Mouse (Mus musculus): ENCODE measurements around the gene Ccdc160.

The Ccdc160 gene

DNA sequence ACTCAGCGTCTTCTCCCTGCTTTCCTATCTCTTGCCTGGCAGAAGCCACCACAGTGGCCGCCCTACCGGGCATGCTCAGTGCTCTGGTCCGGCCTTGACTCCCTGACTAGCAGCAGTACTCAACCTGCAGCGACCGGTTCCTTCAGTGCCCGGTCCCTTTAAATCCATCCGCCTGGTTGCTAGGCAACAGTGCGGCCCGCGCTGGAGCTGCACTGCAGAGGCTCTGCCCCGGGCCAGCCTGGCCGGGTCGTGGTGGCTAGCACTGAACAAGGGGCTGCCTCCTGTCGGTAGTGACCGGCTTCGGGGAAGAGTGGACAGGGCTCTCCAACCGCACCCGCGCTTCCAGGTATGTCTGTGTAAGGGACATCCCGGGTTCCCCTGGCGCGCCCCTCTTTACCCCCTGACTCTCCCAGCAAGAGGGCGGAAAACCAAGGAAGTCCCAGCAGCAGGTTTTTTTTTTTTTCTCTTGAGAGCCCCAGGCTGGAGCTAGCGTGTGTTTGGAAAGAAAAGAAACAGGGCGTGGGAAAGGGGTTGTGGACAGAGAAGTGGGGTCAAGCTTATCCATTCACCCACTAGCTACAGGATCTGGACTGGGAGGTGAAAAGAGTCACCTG, at the start of gene Ccdc160:
TSS of gene Ccdc160 (plus strand) at position 221 of the 614 bp plus-strand sequence.
- DNase-seq (ENCODE audit: low read depth): no peak

DNA sequence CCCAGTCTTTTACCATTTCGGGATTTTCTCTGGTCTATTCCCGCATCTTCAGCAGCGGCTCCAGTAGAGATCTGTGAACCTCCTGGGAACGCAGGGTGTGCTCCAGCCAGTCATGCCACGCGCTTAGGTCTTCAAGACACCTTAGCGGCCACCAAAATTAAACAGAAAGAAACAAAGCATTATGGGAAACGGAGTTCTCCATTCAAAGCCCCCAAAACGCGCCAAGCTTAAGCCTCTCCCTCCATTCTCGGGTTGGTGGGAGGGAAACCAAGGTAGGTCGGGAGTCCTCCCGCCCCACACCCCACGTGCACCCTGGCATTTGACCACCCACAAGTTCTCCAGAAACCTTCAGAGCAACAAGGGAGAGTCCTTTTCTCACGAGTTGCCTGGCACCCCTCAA, 47.2 kb upstream of the Ccdc160 start:
- DNase-seq (ENCODE audit: low read depth): no peak

DNA sequence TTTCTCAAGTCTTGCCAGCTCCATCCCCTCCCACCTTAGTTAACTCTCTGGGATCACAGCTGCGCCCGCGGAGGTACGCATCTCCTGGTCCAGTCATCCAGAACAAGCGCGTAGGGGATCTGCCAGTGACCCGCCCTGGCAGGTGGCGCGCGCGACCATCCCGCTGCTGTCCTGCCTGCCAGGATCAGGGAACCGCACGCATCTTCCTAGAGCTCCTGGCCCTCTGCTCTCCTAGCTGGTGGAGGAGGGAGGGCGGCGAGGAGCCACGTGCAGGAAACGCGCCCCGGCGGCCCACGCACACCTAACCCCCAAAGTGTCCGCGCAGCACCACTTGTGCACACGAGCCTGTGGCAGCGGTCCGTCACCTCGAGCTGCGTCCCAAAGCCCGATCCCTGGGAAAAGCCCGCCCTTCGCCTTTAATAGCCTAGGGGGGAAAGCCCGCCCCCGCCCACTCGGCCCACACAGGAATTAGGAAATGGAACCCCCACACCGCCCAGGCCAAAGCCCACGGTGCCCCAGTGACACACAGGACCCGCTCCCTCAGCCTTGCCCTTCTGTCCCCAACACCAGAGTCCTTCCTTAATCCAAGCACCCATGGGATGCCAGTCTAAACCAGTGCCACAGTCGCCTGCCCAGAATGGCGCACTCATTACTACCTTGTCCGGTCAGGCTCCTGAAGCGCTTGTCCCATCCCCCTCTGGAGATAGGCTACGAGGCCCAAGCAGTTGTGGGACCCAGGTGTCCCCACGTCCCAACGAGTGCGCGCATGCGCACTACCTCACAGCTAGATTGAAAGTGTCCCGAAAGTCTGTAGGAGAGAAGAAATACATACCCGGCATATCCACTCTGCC, 46.6 kb upstream of the Ccdc160 start:
- DNase-seq (ENCODE audit: low read depth): no peak

DNA sequence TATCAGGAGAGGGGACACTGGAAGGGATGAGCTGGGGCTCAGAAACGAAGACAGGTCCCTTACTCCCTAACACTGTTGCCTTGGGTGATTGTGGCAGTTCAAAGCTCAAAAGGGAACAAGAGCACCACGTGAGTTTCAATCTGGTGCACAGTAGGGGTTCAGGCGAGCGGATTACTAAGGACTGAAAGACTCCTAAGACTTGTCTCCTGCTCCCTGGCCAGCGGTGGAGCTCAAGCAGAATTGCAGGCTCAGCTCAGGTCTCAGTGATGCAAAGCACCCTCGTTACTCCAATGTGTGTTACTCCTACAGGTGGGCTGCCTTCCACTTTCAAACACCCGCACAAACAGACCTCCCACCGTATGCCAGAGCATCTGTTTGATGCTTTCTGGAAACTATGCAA, 45.5 kb upstream of the Ccdc160 start:
- DNase-seq (ENCODE audit: low read depth): no peak

DNA sequence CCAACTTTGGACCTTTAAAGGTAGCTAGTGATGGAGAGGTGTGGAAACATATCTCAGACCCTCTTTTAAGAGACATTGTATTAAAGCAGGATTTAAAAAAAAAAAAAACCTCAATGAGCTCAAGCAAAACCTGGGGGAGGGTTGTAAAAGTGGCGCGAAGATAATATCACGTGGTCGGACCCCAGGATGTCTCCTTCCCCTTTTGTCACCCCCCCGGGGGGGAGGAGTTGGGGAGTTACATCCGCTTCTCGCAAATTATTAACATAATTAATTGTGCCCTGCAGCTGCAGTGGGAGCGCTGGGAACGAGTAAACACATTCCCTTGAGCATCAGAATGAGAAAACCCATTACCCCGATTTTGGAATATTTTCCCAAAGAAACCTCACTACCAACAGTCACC, 45.1 kb upstream of the Ccdc160 start:
- DNase-seq (ENCODE audit: low read depth): no peak

DNA sequence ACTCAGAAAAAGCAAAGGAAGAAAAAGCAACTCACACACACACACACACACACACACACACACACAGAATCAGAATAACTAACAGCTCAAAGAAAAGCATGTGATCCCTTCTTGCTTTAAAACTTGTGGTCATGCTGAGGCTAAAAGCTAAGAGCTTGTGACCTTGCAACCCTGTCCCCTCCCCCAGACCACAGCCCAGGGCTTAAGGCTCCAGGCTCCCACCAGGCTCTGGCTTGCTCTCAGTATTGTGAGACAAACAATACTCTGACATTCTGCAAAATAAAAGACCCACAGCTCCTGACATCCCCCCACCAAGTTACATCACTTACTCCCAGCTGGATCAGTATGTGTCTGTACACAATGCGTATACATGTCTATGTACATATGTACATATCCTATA, 44.2 kb upstream of the Ccdc160 start:
- DNase-seq (ENCODE audit: low read depth): no peak

DNA sequence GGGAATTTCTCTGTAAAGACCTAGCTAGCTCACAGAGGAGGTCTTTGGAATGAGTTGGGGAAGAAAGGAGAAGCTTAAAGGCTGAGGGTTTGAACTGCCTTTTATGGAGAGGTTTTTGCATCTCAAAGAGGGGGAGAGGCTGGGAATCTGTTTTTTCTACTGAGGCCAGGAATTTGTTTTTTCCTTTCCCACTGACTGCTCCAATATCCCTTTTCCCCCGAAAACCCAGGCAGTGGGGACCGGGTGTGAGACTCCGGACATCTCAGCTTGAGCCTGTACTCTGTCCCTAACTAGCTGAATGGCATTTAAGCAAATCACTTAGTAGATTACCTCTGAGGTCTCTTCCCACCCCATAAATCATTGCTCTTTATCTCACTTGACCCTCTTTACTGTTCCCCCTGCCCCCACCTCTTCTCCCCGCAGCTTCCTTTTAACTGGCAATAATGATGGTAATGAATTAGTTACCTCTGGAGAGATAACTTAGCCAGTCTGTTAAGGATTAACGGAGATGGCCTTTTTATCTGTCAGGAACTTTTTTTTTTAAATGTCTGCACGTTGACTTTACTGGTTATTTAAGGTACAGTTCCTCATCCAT, 37.4 kb upstream of the Ccdc160 start:
- DNase-seq (ENCODE audit: low read depth): no peak

DNA sequence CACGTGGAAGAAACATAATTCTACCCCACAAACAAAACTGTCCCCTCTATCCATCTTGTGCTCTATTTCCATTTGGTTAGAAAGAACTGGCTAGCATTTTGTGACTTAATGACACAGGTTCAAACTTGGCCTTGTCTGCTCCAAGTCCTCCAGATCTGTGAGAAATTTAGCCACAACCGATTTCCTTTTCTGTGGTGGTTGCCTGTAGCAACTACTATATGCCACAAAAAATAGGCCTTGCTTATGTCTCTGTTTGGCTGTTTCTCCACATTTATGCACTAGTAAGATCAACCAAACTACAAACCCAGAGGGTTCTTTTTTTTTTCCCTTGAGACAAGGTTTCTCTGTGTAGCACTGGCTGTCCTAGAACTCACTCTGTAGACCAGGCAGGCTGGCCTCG, 33.8 kb upstream of the Ccdc160 start:
- DNase-seq (ENCODE audit: low read depth): no peak

DNA sequence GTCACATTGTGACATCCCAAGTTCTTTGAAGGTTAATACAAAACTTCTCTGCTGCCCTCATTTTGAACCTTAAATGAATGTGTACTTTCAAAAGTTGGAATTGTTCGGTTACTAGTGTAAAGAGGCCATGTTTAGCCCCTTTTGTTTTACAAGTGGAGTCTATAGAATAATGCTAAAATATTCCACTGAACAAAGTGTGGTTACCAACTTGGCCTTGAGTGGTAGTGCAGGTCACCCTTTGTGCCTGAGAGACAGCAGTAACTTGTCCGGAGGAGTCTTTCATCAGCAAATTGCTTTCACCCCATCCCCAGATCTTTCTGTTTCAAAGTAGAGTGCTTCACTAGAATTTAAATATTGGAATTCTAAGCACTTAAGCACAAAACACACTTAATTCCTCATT, 31.8 kb upstream of the Ccdc160 start:
- DNase-seq (ENCODE audit: low read depth): no peak

DNA sequence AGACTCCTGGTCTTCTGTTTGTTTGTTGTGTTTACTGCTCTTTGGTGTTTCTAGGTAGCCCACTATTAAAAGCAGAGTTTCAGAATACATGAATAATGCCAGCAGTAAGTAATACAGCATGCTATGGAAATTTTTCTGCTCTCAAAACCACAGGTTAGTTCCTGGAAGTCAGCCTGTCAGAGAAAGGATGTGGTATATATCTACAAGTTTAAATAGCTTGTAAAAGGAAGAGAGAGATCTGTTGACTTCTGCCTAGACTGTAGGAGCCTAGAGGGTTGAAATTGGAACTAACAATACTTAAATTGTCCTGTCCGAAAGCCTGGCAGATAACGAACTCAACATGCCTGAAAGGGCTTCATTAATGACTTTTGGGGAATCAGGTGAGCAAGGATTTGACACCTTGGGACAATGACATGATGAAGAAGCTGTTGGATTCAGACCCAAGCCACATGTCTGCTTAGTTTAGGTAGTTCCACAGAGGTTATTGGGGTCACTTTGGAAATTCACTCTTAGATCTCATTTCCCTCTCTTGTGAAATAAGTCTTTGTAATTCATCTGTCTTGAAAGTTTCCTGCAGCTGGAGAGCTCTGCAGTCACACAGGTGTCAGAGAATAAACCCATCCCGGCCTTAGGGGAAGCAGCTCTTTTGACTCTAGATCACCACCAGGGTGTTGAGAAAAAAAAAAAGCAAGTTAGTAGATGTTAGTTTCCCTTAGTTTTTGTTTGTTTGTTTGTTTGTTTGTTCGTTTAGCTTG, 30.6 kb upstream of the Ccdc160 start:
- peak; percentile 2 for DNase-seq (ENCODE audit: low read depth)

DNA sequence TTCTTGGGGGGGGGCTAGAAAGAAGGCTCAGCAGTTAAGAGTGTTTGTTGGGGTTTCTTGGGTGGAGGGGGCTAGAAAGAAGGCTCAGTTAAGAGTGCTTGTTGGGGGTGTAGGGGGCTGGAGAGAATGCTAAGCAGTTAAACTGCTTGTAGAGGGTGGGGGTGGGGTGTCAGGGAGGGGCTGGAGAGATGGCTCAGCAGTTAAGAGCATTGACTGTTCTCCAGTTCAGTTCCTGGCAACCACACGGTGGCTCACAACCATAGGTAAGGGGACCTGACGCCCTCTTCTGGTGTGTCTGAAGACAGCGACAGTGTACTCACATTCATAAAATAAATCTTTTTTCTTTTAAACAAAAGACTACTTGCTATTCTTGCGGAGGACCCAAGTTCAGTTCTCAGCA, 28.8 kb upstream of the Ccdc160 start:
- DNase-seq (ENCODE audit: low read depth): no peak

DNA sequence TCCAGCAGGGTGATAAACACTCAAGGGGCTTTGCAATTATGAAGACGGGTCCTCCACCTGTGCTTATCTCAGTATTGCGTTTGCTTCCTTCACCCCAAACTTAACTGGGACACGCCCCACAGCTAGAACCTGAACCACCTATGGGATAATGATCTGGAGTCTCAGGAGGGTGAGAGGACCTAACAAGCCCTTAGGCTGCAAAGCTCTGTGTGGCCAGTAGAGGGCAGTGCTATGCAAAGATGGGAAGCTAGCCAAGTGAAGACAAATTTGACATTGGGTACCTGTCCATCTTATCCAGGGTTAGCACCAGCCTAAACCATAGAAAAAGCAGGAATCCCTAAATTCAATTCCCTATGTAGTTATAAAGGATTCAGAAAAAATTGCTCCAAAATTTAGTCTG, 15.0 kb upstream of the Ccdc160 start:
- DNase-seq (ENCODE audit: low read depth): peak; percentile 44

DNA sequence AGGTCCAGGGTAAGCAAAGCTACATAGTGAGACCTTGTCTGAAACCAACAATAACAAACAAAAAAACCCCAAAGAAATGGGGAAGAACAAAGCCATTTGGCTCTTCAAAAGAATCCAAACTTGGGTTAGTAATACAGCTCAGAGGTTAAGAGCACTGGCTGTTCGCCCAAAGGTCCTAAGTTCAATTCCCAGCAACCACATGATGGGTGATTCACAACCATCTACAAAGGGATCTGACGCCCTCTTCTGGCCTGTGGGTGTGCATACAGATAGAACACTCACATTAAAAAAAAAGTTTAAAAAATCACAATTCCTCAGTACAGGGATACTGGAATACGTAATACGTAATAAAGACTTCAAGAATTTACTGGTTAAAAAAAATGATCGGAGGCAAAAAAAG, 13.3 kb upstream of the Ccdc160 start:
- peak; percentile 19 for DNase-seq (ENCODE audit: low read depth)

DNA sequence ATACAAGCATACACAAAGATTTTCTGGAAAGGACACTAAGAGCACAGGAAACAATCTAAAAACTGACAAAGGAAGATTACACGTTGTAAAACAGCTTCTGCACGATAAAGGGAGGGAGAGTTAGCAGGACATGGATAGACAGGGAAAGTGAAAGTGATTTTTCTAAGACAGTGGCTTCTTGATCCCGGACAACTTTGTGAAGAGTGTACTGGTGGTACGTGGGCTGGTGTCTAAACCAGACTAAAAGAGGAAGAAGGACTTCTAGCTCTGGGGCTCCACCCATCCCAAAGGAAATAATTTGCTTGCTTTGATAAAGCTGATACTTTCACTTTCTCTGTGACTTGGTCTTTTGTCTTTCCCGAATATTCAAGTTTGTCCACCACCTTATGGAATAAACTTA, 7.1 kb upstream of the Ccdc160 start:
- peak; percentile 55 for DNase-seq (ENCODE audit: low read depth)

DNA sequence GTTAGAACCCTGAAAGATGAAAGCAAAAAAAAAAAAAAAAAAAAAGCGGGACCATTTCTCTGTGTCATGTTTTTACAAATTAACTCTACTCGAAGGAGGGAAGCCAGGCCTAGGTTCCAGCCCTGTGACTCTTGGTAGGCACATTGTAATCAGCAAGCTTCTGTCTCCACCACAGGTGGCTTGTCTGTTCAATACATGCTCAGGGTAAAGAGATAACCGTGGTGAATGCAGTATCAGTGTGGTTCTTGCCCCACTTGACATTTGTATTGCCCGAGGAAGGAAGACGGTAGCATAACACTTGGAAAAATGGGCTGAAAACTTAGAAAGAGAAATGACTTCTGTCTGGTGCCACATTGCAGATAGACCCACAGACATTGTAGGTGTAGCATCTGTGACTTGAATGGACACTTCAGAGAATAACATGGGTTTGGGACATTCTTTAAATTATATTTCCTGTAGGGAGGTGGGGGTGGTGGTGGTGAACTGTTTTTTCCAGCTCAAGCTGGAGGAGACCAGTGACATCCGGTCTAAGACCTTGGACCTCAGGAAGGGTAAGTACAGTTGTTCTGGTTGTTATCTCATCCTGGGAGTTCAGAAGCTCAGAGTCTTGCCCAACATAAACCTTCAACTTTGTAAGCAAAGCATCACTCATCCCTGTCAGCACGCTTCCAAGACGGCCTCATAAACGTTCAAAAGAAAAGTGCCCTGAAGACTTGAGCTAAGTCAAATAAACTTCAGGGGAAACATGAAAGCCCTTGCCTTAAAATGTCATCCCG, 1.1 kb downstream of the Ccdc160 start:
- no peak for DNase-seq (ENCODE audit: low read depth)

DNA sequence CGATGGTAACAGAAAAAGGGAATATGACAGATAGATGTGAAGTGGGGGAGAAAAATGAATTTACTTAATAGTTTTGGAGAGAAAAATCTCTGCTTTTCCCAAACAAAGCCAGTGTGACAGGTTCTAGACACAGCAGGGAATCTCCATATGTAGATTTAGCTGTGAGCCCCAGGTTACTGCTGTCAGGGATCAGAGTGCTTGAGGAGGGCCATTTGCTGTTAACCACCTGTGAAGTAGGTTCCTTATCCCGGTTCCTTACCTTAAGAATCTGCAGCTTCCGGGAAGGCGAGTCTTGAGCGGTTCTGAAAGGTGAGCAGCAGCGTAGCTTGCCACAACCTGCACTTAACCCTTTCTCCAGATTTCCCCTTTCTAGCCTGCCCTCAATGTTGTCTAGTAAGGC, 1.9 kb downstream of the Ccdc160 start:
- DNase-seq (ENCODE audit: low read depth): no peak

DNA sequence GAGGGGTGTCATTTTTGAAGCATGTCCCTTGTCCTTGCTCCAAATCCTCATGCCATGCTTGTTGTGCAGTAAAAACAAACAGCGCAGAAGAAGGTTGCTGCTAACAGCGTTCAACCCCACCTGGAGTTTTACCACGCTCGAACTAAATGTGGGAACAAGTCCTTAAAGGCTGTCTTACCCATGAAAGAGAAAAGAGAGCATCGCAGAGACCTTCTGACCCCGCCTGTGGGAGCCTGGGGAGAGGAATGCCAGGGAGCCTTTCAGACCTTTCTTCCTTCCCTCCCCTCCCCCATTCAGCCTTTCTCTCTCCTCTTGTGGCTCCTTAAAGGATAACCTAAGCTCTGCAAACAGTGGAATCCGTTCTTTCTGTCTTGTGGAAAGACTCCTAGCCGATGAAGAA, 4.8 kb downstream of the Ccdc160 start:
- no peak for DNase-seq (ENCODE audit: low read depth)

DNA sequence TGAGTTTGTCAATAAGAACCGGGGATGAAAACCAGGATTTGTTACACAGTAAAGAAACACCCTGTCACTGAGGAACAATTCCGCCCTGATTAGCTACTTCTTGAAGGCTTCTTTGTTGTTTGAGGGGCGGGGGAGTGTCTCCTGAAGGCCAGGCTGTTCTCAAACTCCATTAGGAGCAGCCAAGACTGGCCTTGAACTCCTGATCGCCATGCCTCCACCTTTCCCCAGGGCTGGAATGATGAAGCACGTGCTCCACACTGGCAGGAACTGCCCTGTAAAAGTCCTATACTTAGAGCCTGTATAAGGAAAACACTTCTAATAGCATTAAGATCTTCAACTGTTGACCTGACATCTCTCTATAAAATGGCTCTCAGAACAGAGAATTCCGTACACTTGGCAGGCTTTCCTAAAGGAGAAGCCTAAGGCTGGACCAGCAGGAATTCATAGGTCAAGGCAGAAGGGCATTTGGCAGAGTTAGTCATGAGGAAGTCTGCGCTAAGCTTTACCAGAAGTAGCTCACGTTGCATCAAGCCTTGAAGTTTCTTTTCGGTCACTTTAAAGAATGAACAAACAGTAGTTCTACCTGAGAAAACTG, 6.1 kb downstream of the Ccdc160 start:
- no peak for DNase-seq (ENCODE audit: low read depth)

DNA sequence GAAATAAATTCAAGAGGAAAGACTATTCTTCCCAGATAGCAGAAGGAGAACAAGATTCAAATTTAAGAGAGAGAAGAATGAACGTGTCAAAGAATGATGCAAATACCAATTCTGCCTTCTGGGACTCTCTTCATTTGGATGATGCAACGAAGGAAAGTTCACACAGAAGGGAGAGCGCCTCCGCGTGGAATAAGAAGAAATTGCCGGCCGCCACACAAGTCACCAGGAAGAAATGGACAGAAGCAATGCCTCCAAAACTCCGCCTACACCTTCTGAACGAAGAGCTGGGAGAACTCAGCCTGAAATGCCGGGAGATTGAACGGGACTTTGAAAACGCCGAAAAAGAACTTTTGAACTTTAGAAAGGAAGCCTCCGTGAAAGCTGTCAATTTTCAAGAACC, 7.3 kb downstream of the Ccdc160 start:
- no peak for DNase-seq (ENCODE audit: low read depth)

DNA sequence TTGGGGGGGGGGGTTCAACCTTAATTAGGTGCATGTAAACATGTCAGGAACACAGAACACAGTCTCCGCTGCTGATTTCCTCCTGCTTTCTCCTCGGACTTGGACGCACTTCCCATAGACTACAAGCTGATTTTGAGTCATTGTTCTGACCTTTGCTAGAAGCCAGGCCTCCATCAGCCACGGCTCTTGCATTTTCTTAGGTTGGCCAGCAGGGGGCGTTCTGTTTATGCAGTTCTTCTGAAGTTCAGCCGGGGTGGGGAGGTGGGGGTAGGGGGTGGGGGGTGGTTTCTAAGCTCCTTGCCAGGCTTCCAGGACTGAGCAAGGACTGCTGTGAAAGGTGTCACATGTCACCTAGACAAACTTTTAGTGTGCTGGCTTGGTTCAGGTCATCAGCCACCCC, 8.6 kb downstream of the Ccdc160 start:
- DNase-seq (ENCODE audit: low read depth): peak; percentile 24

DNA sequence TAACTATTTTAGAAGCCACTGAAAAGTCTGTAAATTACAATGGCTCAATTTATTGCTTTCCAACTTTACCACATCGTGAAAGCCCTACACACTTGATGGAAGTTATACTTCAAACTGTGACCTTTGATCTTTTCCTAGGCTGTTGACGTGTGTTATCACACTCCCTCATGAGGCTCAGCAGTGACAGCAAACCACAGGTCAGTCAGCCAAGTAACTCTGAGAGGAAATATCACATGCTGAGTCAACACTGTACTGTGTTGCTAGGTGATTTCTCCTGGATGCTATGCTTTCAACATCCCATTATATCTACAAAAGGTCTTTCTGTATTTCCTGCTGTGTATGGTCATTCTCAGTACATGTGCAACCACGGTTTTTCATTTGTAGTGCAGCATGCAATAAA, 28.3 kb downstream of the Ccdc160 start:
- peak; percentile 55 for DNase-seq (ENCODE audit: low read depth)
